Mouse (Mus musculus) E14TG2a.4 (cell line): ENCODE data around the gene Vwce.

Experiments
- CTCF ChIP-seq: conservative IDR thresholded peaks from 2 replicates; pipeline ENCODE4 v1.5.1; 2014; ENCODE audit warnings: low read length
- NANOG ChIP-seq: IDR thresholded peaks from 2 replicates; pipeline ENCODE4 v1.6.1; 2014; ENCODE audit warnings: borderline replicate concordance, low read length, mixed read lengths
- POU5F1 ChIP-seq: IDR thresholded peaks from 2 replicates; pipeline ENCODE4 v1.6.1; 2014; ENCODE audit warnings: low read length, borderline replicate concordance

DNA sequence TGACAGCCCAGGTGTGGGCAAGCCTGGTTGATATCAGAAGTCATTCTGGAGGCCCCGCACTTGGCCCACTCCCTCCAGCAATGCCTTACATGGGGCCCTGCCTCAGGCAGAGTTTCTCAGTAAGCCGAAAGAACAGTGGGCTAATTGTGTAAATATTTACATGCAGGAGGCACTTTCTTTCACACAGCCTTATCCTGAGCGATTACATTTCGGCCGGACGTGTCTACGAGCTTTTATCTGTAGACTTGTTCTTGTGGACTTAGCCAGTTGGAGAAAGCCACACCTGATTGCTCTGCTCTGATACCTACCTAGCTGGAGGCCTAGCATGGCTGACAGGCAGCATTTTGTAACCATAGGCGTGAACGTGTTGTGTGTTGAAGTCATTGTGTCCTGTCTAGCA is 65.8 kb downstream of the Vwce start:
- TF ChIP-seq CTCF (no peak), NANOG (no peak), POU5F1 (no peak)
